Mouse (Mus musculus) brain, embryonic 14.5 days (tissue): Measurements from ENCODE around the gene Med25.

Source experiments
- CTCF ChIP-seq: fragments of 200-500 bp; IDR thresholded peaks from 2 replicates; pipeline ENCODE4 v1.5.1; 2012; ENCODE audit warnings: inconsistent platforms, mild to moderate bottlenecking, moderate library complexity, borderline replicate concordance; ENCODE audit not compliant: insufficient read depth, insufficient read length; ENCODE audit errors: extremely low read depth
- POLR2A ChIP-seq: fragments of 200-500 bp; IDR thresholded peaks from 2 replicates; pipeline ENCODE4 v1.6.1; 2012; ENCODE audit warnings: mild to moderate bottlenecking, inconsistent platforms, borderline replicate concordance; ENCODE audit not compliant: poor library complexity, insufficient read depth, insufficient read length, severe bottlenecking; ENCODE audit errors: extremely low read depth

DNA sequence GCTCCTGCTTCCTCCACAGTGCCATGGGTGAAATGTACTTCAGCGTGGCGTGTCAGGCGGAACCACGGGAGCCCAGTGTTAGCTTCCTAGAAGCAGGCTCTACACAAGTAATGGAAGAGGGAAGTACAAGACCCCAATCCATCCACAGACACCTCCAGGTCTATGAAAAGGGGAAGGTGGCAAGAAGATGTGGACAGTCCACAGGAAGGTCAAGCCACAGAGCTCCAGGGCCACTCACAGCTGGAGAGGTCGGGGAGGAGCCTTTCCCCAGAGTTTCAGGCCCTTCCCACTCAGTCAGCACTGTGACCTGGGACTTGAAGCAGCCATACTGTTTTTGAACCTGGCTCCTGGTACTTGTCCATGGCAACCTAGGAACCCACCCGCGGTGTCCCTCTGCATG is 5.5 kb downstream of the Med25 start:
- TF ChIP-seq CTCF: no peak
- TF ChIP-seq POLR2A: no peak
